Mouse (Mus musculus): Measurements from ENCODE around the gene Tekt2. TPM values are rescaled to one million over a fixed set of nuclear protein-coding genes. Genes with fewer than 3 reads are reported as not detected.

The Tekt2 gene
- polyA plus RNA-seq, 1 experiment from 2014 or later, result 7.1 TPM

Other genes with a start within 250 kb of the Tekt2 start
- 55.3 TPM in 2 replicates for gene Lsm10, start 229.1 kb downstream of the Tekt2 start, polyA plus RNA-seq (2015; fragmentation: Nextera tagmentation; extraction: Ambion mirVana)
- gene Stk40, start 221.7 kb downstream of the Tekt2 start, polyA plus RNA-seq (2015; fragmentation: Nextera tagmentation; extraction: Ambion mirVana), result 29.5 and 32.1 TPM in 2 replicates
- 41.8 and 44.6 TPM in 2 replicates for gene Eva1b, start 177.9 kb downstream of the Tekt2 start, polyA plus RNA-seq (2015; fragmentation: Nextera tagmentation; extraction: Ambion mirVana)
- 12.8 and 12.9 TPM in 2 replicates for gene Sh3d21, start 162.2 kb downstream of the Tekt2 start, polyA plus RNA-seq (2015; fragmentation: Nextera tagmentation; extraction: Ambion mirVana)
- 172 and 202 TPM in 2 replicates for gene Thrap3, start 122.9 kb downstream of the Tekt2 start, polyA plus RNA-seq (2015; fragmentation: Nextera tagmentation; extraction: Ambion mirVana)
- 26.7 and 27.6 TPM in 2 replicates for gene Map7d1, start 69.3 kb downstream of the Tekt2 start, polyA plus RNA-seq (2015; fragmentation: Nextera tagmentation; extraction: Ambion mirVana)
- gene Trappc3, start 63.4 kb downstream of the Tekt2 start, polyA plus RNA-seq (2015; fragmentation: Nextera tagmentation; extraction: Ambion mirVana), result 94.2 and 99.7 TPM in 2 replicates
- gene Col8a2, start 38.9 kb downstream of the Tekt2 start, polyA plus RNA-seq (2015; fragmentation: Nextera tagmentation; extraction: Ambion mirVana), result 7.1 and 8.2 TPM in 2 replicates
- gene Adprhl2, start 4.0 kb downstream of the Tekt2 start, polyA plus RNA-seq (2015; fragmentation: Nextera tagmentation; extraction: Ambion mirVana), result 55.4 and 60.7 TPM in 2 replicates
- 10.3 and 10.4 TPM in 2 replicates for gene Ago3, start 103.9 kb upstream of the Tekt2 start, polyA plus RNA-seq (2015; fragmentation: Nextera tagmentation; extraction: Ambion mirVana)
- gene Ago1, start 142.9 kb upstream of the Tekt2 start, polyA plus RNA-seq (2015; fragmentation: Nextera tagmentation; extraction: Ambion mirVana), result 3.5 and 4.5 TPM in 2 replicates
- 0.97 and 1.1 TPM in 2 replicates for gene Ago4, start 207.8 kb upstream of the Tekt2 start, polyA plus RNA-seq (2015; fragmentation: Nextera tagmentation; extraction: Ambion mirVana)
- 30.0 and 33.0 TPM in 2 replicates for gene Clspn, start 231.2 kb upstream of the Tekt2 start, polyA plus RNA-seq (2015; fragmentation: Nextera tagmentation; extraction: Ambion mirVana)